ENCODE assay signal across 9 mouse cellular contexts in genomic region chr11:98586087-98586891, GRCm38 (mm10). TPM values are rescaled to one million over a fixed set of nuclear protein-coding genes. Genes with fewer than 3 reads are reported as not detected.
DNase-seq lines count a peak whose midpoint lies in the region; ATAC-seq lines count a peak whose summit lies in the region.
"Had no signal": no experiment of that assay in that cellular context is flagged by ENCODE, and none has a peak within 500 bp of the region (broad histone marks: within the 10 kb centered on the region; RNA-seq: fewer than 3 reads in every experiment).

No protein-coding gene starts in this region.

- H3K27me3 ChIP-seq in heart, embryonic 15.5 days: no peaks in the 10 kb centered on the region

- peak overlapping the region; percentile 96 for H3K27ac ChIP-seq in heart, embryonic 15.5 days

- peaks cover 15% of the 10 kb centered on the region for H3K36me3 ChIP-seq in heart, embryonic 15.5 days

- no peaks in the 10 kb centered on the region for H3K9me3 ChIP-seq in heart, embryonic 15.5 days (replicated peaks)

- peak overlapping the region; percentile 94 for H3K4me3 ChIP-seq in heart, embryonic 15.5 days

- H3K9ac ChIP-seq in heart, embryonic 15.5 days: peak overlapping the region; percentile 88

- peak; percentile 14 for DNase-seq in CD4-positive, CD25-positive, alpha-beta regulatory T cell, adult 2 months (ENCODE audit: low read depth, low spot score)
- DNase-seq in right cerebral cortex, postnatal 36 days (ENCODE audit: low spot score in 2 of 2): peak; percentile 11 to 27
- no peak for DNase-seq in right cerebral cortex, postnatal 4 days
- DNase-seq in left cerebral cortex, postnatal 25 days (ENCODE audit: low spot score in 2 of 2): peak; percentile 23 to 30
- peak; percentile 45 for DNase-seq in naive thymus-derived CD4-positive, alpha-beta T cell, adult 2 months (ENCODE audit: low read depth)
- no peak for DNase-seq in spleen, postnatal 10 days (ENCODE audit: low spot score in 2 of 2)

- peaks cover 72% of the 10 kb centered on the region for H3K4me1 ChIP-seq in heart, embryonic 15.5 days (replicated peaks)

- ATAC-seq in CD4-positive, CD25-positive, alpha-beta regulatory T cell, adult 4 months: no peak
- peak; percentile 16; the same call in 1 of the 2 replicates for ATAC-seq in heart, embryonic 15.5 days (replicated peaks; ENCODE audit: insufficient number of reproducible peaks, insufficient read depth, low FRiP score, low read depth)

- H3K4me2 ChIP-seq in heart, embryonic 15.5 days: peak overlapping the region; percentile 86

- 3% methylated on average over 22 of the region's 22 CpGs for WGBS in heart, embryonic 15.5 days

- intact Hi-C loops in left cerebral cortex, postnatal 25 days (cut with DNase I): loop anchor here (2.0 kb wide), 1 partner anchor 35 kb away; the partner anchor contains the start of gene Zpbp2

RNA-seq across cellular contexts. Expression of gene Ormdl3, which starts 0.9 kb away (rescaled TPM):
- polyA plus RNA-seq in CD4-positive, CD25-positive, alpha-beta regulatory T cell, adult 4 months (2017; shearing (Covaris generic)): 10 to 100 TPM; 25.9 to 53.6 TPM
- polyA plus RNA-seq in heart, embryonic 15.5 days (2015; fragmentation: Nextera tagmentation; extraction: Ambion mirVana): 55.6 and 68.0 TPM in 2 replicates
- 10 to 100 TPM; 48.9 TPM for total RNA-seq in left cerebral cortex, postnatal 25 days (2021)

RNA-seq across cellular contexts. Expression of gene Lrrc3c, which starts 11.8 kb away (rescaled TPM):
- not detected for polyA plus RNA-seq in CD4-positive, CD25-positive, alpha-beta regulatory T cell, adult 4 months (2017; shearing (Covaris generic))
- polyA plus RNA-seq in heart, embryonic 15.5 days (2015; fragmentation: Nextera tagmentation; extraction: Ambion mirVana): not detected in 2 replicates
- not detected for total RNA-seq in left cerebral cortex, postnatal 25 days (2021)
- polyA plus RNA-seq: frontal cortex, adult 2 months had no signal

RNA-seq across cellular contexts. Expression of gene Zpbp2, which starts 35.4 kb away (rescaled TPM):
- 1 to 10 TPM; 5.0 to 6.0 TPM for polyA plus RNA-seq in CD4-positive, CD25-positive, alpha-beta regulatory T cell, adult 4 months (2017; shearing (Covaris generic))
- polyA plus RNA-seq in heart, embryonic 15.5 days (2015; fragmentation: Nextera tagmentation; extraction: Ambion mirVana): 0.11 and 0.43 TPM in 2 replicates
- total RNA-seq in left cerebral cortex, postnatal 25 days (2021): not detected

RNA-seq across cellular contexts. Expression of gene Gm12355, which starts 39.2 kb away (rescaled TPM):
- 1 to 10 TPM; 1.0 to 9.6 TPM for polyA plus RNA-seq in CD4-positive, CD25-positive, alpha-beta regulatory T cell, adult 4 months (2017; shearing (Covaris generic))
- 0.14 and 0.96 TPM in 2 replicates for polyA plus RNA-seq in heart, embryonic 15.5 days (2015; fragmentation: Nextera tagmentation; extraction: Ambion mirVana)
- 10 to 100 TPM; 11.6 to 14.0 TPM for total RNA-seq in left cerebral cortex, postnatal 25 days (2021)

RNA-seq across cellular contexts. Expression of gene Gsdma3, which starts 39.9 kb away (rescaled TPM):
- under 1 TPM in 1 of 2 experiments, not detected in 1; 0.20 TPM for polyA plus RNA-seq in CD4-positive, CD25-positive, alpha-beta regulatory T cell, adult 4 months (2017; shearing (Covaris generic))
- polyA plus RNA-seq in heart, embryonic 15.5 days (2015; fragmentation: Nextera tagmentation; extraction: Ambion mirVana): not detected in 2 replicates
- total RNA-seq in left cerebral cortex, postnatal 25 days (2021): not detected
- polyA plus RNA-seq: frontal cortex, adult 2 months had no signal

Comparison
In these comparisons a context has a peak if more than half of its experiments do, and no peak if none do; other contexts are left out.
1. DNase-seq: peak in CD4-positive, CD25-positive, alpha-beta regulatory T cell, adult 2 months (single experiment), right cerebral cortex, postnatal 36 days (2 of 2), left cerebral cortex, postnatal 25 days (2 of 2) and naive thymus-derived CD4-positive, alpha-beta T cell, adult 2 months (single experiment); none in right cerebral cortex, postnatal 4 days (single experiment) and spleen, postnatal 10 days (0 of 2).